Mouse (Mus musculus): Measurements from ENCODE around the gene Mn1. TPM values are rescaled to one million over a fixed set of nuclear protein-coding genes. Genes with fewer than 3 reads are reported as not detected.

Mn1 gene
- polyA plus RNA-seq, 1 experiment, result 1.2 TPM

DNA sequence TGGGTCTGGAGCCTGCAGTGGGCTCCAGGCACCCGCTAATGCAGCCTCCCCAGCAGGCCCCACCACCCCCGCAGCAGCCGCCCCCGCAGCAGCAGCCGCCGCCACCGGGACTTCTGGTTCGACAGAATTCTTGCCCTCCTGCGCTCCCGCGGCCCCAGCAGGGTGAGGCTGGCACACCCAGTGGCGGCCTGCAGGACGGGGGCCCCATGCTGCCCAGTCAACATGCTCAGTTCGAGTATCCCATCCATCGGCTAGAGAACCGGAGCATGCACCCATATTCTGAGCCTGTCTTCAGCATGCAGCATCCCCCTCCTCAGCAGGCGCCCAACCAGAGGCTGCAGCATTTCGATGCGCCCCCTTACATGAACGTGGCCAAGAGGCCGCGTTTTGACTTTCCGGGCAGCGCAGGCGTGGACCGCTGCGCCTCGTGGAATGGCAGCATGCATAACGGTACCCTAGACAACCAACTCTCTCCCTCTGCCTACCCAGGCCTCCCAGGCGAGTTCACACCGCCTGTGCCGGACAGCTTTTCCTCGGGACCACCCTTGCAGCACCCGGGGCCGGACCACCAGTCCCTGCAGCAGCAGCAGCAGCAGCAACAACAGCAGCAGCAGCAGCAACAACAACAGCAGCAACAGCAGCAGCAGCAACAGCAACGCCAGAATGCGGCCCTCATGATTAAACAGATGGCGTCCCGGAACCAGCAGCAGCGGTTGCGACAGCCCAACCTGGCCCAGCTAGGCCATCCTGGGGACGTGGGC is 2.1 kb downstream of the Mn1 start:
- Histone ChIP-seq H3K4me3 (ENCODE audit: insufficient read depth, low read depth, low read length) (peak overlapping the region; percentile 90), H3K27ac (replicated peaks; ENCODE audit: low read depth, low read length) (no peak overlapping the region), H3K4me1 (ENCODE audit: control insufficient read depth, insufficient read depth, insufficient read length, low read length) (peaks cover 6% of the 10 kb centered on the region; the same call in 1 of the 2 replicates)

- Histone ChIP-seq H3K4me3 (ENCODE audit: insufficient read depth, low read depth, low read length) (peak overlapping the region; percentile 20; the same call in 1 of the 2 replicates), H3K27ac (replicated peaks; ENCODE audit: low read depth, low read length) (no peak overlapping the region), H3K4me1 (ENCODE audit: control insufficient read depth, insufficient read depth, insufficient read length, low read length) (peaks cover 9% of the 10 kb centered on the region)
These were observed 3.0 kb downstream of the Mn1 start for GRCm38 (mm10) chr5:111420011-111420691.

GRCm38 (mm10) chr5:111420896-111421295 is 3.7 kb downstream of the Mn1 start:
- Histone ChIP-seq H3K4me3 (ENCODE audit: insufficient read depth, low read depth, low read length) (no peak overlapping the region), H3K27ac (replicated peaks; ENCODE audit: low read depth, low read length) (no peak overlapping the region), H3K4me1 (ENCODE audit: control insufficient read depth, insufficient read depth, insufficient read length, low read length) (peaks cover 9% of the 10 kb centered on the region)

- Histone ChIP-seq H3K4me3 (ENCODE audit: insufficient read depth, low read depth, low read length) (0 out of 2 replicates have a peak overlapping the region, but pooled peaks have one; percentile 16), H3K4me1 (ENCODE audit: control insufficient read depth, insufficient read depth, insufficient read length, low read length) (peaks cover 9% of the 10 kb centered on the region)
These were observed 4.3 kb downstream of the Mn1 start for GRCm38 (mm10) chr5:111421424-111421823.

GRCm38 (mm10) chr5:111422058-111422800 is 5.1 kb downstream of the Mn1 start:
- H3K4me1 ChIP-seq (ENCODE audit: control insufficient read depth, insufficient read depth, insufficient read length, low read length), result peaks cover 9% of the 10 kb centered on the region
- no peak overlapping the region for H3K4me3 ChIP-seq (ENCODE audit: insufficient read depth, low read depth, low read length)
- no peak overlapping the region for H3K27ac ChIP-seq (replicated peaks; ENCODE audit: low read depth, low read length)

More at GRCm38 (mm10) chr5:111421424-111421823, 4.3 kb downstream of the Mn1 start:
- H3K27ac ChIP-seq (replicated peaks; ENCODE audit: low read depth, low read length), result no peak overlapping the region

- Histone ChIP-seq H3K27ac (replicated peaks; ENCODE audit: low read depth, low read length) (no peak overlapping the region), H3K4me3 (ENCODE audit: insufficient read depth, low read depth, low read length) (no peak overlapping the region), H3K4me1 (ENCODE audit: control insufficient read depth, insufficient read depth, insufficient read length, low read length) (peaks cover 9% of the 10 kb centered on the region)
These were observed 5.8 kb downstream of the Mn1 start for GRCm38 (mm10) chr5:111423011-111423410.

GRCm38 (mm10) chr5:111423616-111424015 is 6.5 kb downstream of the Mn1 start:
- H3K4me3 ChIP-seq (ENCODE audit: insufficient read depth, low read depth, low read length), result no peak overlapping the region
- peaks cover 9% of the 10 kb centered on the region for H3K4me1 ChIP-seq (ENCODE audit: control insufficient read depth, insufficient read depth, insufficient read length, low read length)
- H3K27ac ChIP-seq (replicated peaks; ENCODE audit: low read depth, low read length), result no peak overlapping the region

DNA sequence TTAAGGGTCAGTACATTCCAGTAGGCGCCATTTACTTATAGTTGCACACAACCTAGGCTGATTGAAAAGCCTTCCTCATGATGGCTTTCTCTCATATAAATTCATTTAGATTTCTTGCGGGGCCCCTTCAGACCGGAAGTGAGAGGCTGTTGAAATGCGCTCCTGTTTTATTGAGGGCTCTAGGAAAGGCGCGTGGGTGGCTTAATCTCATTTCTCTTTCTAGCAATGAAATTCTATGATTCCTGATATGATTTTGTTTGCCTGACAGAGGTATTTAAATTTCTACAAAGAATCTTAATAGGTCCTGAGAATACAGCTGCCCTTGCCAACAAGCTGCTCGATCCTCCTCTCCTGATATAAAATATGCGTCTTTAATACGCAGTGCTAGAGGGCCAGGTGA is 8.7 kb downstream of the Mn1 start:
- Histone ChIP-seq H3K27ac (replicated peaks; ENCODE audit: low read depth, low read length) (no peak overlapping the region), H3K4me3 (ENCODE audit: insufficient read depth, low read depth, low read length) (no peak overlapping the region), H3K4me1 (ENCODE audit: control insufficient read depth, insufficient read depth, insufficient read length, low read length) (peaks cover 6% of the 10 kb centered on the region)

DNA sequence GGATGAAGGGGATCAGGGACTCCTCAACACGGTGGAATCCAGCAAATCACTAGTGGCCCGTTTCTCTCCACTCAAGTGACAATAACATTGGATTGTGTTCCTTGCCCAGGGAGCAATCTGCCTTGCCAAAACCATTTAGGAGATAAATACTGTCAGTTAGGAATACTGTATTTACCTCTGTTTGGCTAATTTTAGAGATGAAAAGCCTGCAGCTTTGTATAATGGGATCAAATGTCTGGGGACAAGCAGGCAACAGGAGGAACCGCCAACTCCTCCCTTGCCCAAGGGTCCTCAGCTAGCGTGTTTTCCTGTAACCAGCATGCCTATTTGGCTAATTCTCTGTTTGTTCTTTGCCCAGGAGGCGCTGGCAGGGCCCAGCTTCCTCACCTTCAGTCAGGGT is 9.1 kb downstream of the Mn1 start:
- no peak overlapping the region for H3K27ac ChIP-seq (replicated peaks; ENCODE audit: low read depth, low read length)

DNA sequence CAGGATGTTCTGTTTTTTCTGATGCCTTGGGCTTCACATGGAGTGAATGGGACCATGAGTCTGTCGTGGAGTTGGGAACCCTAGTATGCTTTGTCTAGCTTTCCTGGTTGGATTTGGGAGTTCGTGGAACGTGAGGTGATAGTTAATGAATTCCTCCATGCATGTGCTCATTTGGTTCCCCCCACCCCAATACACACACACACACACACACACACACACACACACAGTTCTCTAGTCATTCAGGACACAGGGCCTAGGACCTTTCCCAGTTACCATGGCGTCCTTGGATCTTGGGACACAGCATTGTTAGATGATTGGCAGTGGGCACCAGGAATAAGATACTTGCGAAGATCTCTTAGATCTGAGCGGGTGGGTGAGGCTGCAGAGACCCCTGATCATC is 11.7 kb downstream of the Mn1 start:
- H3K4me1 ChIP-seq (ENCODE audit: control insufficient read depth, insufficient read depth, insufficient read length, low read length), result peaks cover 7% of the 10 kb centered on the region
- H3K4me3 ChIP-seq (ENCODE audit: insufficient read depth, low read depth, low read length), result no peak overlapping the region
- no peak overlapping the region for H3K27ac ChIP-seq (replicated peaks; ENCODE audit: low read depth, low read length)

More for the DNA sequence above, 9.1 kb downstream of the Mn1 start:
- no peak overlapping the region for H3K4me3 ChIP-seq (ENCODE audit: insufficient read depth, low read depth, low read length)
- peaks cover 9% of the 10 kb centered on the region for H3K4me1 ChIP-seq (ENCODE audit: control insufficient read depth, insufficient read depth, insufficient read length, low read length)

GRCm38 (mm10) chr5:111429726-111430125 is 12.6 kb downstream of the Mn1 start:
- peak overlapping the region; percentile 10; the same call in 1 of the 2 replicates for H3K27ac ChIP-seq (replicated peaks; ENCODE audit: low read depth, low read length)
- peaks cover 7% of the 10 kb centered on the region for H3K4me1 ChIP-seq (ENCODE audit: control insufficient read depth, insufficient read depth, insufficient read length, low read length)
- H3K4me3 ChIP-seq (ENCODE audit: insufficient read depth, low read depth, low read length), result no peak overlapping the region

DNA sequence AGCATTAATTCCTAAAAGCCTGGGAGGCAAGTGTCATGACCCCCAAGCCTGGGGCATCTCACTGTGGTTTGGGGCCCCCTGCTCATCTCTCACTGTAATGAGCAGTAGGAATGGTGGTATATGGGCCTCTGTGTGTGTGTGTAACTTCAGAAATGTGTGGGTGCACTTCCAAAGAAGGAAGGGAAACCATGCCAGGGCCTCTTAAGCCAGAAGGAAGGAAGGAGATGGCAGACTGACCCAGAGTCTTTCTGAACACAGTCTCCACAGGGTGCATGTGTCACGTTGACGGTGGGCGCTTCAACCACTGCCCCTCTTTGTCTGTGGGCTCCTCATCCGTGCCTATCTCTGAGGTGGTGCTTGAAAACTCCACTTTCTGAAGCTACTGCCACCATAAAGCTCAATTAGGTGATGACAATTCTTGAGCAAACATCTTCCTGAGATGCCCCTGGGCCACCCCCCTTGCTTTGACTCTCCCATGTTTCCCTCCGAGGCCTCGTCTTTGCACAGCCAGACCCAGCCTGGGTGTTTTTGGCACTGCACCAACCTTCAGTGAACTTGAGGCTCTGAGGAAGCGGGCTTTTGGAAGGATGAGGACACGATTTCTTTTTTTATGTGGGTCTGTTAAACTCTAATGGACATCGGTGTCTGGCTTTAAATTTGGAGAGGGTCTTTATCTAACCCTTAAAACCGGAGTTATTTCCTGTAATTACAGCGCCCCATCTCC is 14.0 kb downstream of the Mn1 start:
- Histone ChIP-seq H3K4me1 (ENCODE audit: control insufficient read depth, insufficient read depth, insufficient read length, low read length) (peaks cover 14% of the 10 kb centered on the region), H3K27ac (replicated peaks; ENCODE audit: low read depth, low read length) (no peak overlapping the region), H3K4me3 (ENCODE audit: insufficient read depth, low read depth, low read length) (no peak overlapping the region)

DNA sequence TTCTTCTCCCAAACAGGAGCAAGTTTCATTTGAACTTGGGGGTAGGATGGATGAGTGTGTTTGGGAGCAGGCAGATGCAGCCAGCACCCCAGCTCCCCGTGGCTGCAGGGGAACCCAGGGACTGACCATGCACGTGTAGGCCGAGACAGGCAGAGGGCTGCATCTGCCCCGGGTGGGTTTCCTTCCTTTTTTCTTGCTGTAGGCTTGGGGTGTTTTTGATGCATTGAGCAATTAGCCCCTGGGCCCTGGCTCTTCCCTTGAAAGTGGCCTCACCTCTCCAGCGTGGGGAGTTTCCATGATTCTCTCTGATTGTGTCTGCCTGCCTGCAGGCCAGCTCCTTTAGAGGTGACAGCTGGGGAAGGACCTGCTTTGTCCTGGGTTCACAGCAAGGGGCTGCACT is 15.7 kb downstream of the Mn1 start:
- peaks cover 18% of the 10 kb centered on the region for H3K4me1 ChIP-seq (ENCODE audit: control insufficient read depth, insufficient read depth, insufficient read length, low read length)
- no peak overlapping the region for H3K4me3 ChIP-seq (ENCODE audit: insufficient read depth, low read depth, low read length)
- no peak overlapping the region for H3K27ac ChIP-seq (replicated peaks; ENCODE audit: low read depth, low read length)

- H3K4me1 ChIP-seq (ENCODE audit: control insufficient read depth, insufficient read depth, insufficient read length, low read length), result peaks cover 18% of the 10 kb centered on the region
- H3K27ac ChIP-seq (replicated peaks; ENCODE audit: low read depth, low read length), result no peak overlapping the region
- H3K4me3 ChIP-seq (ENCODE audit: insufficient read depth, low read depth, low read length), result no peak overlapping the region
These were observed 17.2 kb downstream of the Mn1 start for GRCm38 (mm10) chr5:111434342-111434842.

Measured in brown adipose tissue, adult 24 weeks (tissue).